Mouse (Mus musculus) heart, postnatal 25 days (tissue): ENCODE measurements at regions not wholly inside any gene's neighbourhood (a gene's known extent, or its start where the extent isn't known, plus 50 kb on each side); places are given as distances from the start of the nearest gene placed in this dataset.
"Not testable (repeated sequence)": the region's sequence is repeated elsewhere in the genome, so short reads cannot be mapped to it uniquely, and the experiment has no call there.

Experiments
- DNase-seq: peaks from one replicate; pipeline ENCODE4 v3.0.0; 2022; ENCODE audit warnings: low spot score
- intact Hi-C: fragments of 180-260 bp; cut with DNase I; formaldehyde crosslinking; loops from one replicate; pipeline ENCODE4 v1.15.1; 2025

DNA sequence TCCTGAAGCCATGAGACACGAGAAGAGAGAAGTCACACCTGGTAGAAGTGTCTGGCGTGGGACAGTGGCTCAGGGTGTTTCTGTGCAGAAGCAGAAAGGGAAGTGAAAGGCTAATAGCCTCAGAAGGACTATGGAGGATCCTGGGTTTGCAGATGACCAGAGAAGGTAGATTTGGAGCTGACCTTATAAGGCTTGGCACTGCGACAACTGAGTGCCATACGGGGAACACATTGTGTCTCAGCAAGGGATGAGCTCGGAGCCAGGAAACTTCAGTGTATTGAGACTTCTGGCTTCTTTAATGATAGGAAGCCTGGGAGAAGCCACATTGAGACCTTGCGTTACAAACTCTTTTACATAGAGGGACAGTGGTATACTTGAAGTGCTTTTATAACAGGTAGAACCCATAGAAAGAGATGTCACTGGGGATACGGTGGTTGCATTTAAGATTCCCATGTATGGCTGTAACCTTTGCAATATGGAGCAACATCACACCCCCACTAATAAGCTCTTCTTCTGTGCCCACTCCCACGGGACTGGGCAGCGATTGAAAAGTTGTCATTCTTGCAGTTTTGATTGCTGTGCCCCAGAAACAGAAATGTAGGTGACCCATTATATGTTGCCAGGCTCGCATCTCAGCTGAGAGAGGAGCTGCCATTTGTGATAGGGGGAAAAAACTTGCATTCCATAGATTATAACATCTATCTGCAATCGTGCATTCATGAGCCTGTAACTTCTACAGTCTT lies 61.8 kb upstream of the Dync1i1 start:
- intact Hi-C loops = no loop called here
- DNase-seq = no peak

DNA sequence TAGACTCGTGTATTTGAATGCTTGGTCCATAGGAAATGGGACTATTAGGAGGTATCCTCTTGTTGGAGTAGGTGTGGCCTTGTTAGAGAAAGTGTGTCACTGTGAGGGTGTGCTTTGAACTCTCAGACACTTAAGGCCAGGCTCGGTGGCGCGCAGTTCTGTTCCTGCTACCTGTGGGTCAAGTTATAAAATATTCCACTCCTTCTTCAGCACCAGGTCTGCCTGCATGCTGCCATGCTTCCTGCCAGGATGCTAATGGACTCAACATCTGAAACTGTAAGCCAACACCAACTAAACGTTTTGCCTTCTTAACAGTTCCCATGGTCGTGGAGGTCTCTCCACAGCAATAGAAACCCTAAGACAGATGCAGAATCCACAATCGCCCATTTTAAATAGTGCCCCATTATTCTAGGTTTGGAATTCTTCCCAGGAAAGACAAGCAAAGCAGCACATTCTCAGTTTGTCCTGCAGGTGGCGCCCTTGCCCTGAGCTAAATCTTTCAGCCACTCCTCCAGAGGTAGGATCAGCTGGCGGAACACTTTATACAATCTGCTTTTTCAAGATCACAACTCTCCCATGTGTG lies 80.2 kb upstream of the Dync1i1 start:
- intact Hi-C loops = loop anchor here (1.0 kb wide), 1 partner anchor 157 kb away; no protein-coding TSS in a partner anchor
- peak; percentile 13 for DNase-seq

DNA sequence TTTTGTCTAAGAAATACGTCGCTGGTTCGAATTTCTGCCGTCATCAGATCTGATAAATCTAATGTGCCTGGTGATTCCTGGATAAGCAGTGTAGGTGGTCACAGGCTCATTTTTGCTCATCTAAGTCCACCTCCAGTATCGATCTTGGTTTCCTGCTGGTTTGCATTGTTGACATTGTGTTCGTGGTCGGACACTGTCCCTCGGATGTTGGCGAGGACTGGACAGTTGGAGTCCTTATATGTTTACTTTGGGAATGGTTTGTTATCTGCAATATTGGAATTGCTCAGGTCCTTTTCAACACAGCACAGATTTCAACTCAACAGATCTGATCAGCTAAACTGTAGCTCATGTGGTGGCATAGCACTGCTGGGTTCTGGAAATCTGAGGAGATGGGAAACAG lies 91.2 kb upstream of the Dync1i1 start:
- DNase-seq = no peak
- intact Hi-C loops = no loop called here

DNA sequence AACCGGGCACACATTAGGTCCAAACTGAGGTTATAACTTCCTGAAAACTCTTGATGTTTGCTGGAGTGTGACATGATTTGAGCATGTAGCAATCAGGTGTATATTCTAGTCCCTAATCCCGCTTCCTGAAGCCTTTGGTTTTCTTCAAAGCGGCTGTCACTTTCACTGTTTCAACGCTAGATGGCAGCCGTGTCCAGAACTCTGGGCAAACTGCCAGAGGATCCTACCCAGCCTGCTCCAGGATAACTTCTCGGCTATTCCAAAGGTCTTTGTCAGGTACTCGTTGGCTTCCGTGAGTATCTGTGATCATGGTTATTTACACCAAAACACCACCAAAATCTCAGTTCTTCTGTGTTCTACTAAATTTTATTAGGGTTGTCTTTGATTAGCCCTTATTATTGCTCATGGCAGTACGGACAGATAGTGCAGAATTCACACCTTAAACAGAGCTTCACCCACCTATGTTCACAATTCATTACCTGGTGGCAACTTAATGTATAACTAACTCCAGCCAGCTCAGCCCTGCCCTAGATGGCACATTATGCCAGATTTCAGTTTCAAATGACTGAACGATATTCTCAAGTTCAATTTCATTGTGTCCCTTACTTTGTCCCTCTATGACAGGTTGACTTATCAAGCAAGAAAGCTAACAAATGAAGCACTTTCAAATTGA lies 92.3 kb upstream of the Dync1i1 start:
- peak; percentile 7 for DNase-seq
- intact Hi-C loops = no loop called here

DNA sequence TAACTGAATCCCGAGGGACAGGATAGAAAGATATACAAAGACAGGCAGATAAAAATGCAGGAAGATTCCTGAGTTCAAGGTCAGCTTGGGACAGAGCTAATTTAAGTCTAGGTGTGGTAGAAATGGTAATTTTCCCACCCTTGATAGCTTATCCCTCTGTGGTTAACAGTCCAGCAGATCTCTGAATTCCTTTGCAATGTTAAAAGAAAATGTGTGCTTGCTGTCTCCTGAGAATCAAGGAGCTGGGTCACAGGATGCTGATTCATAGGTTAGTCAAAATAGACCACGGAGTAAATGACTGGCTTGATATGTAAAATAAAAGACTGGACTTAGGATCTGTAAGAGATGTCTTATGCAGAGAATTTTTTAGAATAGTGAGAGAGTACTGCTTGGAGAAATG lies 101.4 kb upstream of the Dync1i1 start:
- no peak for DNase-seq
- intact Hi-C loops = no loop called here

DNA sequence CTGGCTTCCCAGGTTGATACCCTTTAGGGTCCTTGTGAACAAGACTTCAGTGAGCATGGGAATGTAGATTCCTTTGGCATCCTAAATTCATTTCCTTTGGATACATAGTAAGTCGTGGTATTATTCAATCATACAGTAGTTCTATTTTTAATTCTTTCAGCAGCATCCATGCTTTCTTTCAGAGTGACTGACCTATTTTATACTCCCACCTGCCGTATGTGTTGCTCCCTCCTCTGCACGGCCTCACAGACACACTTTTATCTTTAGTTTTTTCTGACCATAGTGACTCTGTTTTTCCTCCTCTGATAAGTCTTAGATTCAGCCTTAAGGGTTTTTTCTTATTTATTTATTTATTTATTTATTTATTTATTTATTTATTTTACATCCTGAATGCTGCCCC lies 103.9 kb upstream of the Dync1i1 start:
- intact Hi-C loops = no loop called here
- DNase-seq = no peak

DNA sequence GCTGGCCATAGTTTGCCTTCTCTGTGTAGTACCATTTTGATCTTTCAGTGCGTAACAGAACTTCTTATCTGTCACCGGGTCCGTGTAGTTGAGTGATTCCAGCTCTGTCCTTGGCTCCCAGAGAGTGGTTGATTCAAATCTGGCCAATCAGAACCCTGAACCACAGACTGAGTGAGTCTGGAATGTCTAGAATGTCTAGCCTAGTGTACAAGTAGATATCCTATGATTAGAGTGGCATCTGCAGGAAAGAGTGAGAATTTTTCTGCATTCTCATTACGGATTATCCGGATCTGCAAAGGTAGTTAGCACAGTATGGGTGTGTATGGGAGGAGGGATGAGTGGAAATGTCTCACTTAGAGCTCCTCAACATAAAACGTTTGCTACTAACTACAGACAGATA lies 97.9 kb upstream of the Pdk4 start:
- intact Hi-C loops = no loop called here
- no peak for DNase-seq

DNA sequence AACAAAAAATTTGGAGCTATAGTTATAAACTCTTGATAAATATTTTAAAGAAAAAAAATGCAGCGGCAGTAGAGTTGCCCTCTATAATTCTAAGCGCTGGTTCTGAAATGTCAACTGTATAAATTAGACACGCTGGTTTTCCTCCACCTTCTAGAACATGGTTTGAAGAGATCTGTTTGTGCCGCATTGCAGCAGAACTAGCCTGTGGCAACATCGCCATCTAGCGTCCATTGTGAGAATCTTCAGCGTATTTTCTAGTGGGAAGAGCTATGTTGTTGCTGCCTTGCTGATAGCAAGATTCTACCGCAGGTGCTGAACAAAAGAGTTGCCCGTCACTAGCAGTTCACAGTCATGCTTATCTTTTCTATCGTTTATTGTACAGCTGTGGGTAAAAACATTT lies 93.5 kb upstream of the Pdk4 start:
- DNase-seq = peak; percentile 4
- intact Hi-C loops = loop anchor here (1.0 to 10.0 kb wide), 2 partner anchors 95 to 178 kb away; partner anchors contain the start of gene Pdk4

DNA sequence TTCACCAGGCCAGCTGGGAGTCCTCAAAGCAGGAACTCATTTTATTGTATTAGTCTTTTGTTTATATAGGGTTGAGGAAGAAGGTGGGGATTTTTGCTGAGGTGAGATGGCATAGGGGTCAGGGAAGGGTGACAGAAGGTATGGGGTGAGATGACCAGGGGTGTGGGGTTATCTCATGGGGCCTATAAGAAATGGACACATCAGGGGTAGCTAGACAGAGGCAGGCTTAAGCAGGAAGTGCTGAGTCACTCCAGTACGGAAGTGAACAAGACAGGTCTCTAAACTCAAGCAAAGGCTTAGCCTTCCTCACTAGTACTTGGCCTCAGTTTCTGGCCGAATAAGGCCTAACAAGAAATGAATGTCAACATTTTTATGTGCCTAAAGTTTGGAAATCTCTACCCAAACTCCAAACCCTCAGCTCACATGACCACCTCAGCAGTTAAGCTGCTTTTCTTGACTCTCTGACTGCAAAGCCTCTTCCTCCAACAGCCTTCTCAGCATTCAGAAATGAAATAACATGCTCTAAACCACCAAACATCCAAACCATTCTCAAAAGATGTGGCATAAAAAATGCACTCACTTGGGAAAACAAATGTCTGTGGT lies 86.9 kb upstream of the Pdk4 start:
- intact Hi-C loops = loop anchor here (10.0 kb wide), 1 partner anchor 88 kb away; the partner anchor contains the start of gene Pdk4

DNA sequence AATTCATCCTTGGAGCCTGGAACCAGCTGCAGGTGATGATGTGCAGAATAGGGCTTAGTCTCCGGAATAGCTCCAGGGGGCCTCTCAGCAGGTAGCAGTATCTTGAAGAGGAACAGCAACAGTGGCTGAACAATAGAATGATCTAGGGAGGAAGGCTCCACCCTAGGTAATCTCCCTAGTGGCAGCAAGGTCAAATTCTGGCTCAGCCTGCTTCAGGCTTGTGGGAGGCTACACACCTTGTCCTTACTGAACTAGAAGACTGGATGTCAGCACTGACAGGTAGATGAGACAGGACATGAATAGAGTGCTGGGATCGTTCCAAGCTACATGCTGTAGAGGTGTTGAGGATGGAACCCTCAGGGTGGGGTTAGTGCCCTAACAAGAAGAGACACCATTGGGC lies 80.8 kb upstream of the Pdk4 start:
- intact Hi-C loops, DNase-seq: not testable (repeated sequence)

More for the DNA sequence above, 86.9 kb upstream of the Pdk4 start:
- no peak for DNase-seq

DNA sequence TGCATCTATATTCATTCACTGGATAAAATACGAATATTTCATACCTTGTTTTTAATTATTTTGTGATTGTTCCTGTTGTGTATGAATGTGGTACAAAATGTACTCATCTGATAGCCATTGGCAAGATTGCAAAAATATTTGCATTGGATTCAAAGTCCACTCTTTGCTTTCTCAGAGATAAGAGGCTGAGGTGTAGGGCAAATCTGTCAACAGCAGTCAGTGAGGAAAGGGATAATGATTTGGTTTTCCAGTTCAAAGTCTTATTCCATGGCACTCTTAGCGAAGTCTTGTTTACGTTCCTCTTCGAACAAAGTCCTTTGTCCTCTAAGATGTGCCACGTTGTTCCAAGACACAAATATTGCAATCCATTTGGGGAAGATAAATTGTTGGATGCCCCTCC lies 70.5 kb upstream of the Pdk4 start:
- DNase-seq = no peak
- intact Hi-C loops = no loop called here

DNA sequence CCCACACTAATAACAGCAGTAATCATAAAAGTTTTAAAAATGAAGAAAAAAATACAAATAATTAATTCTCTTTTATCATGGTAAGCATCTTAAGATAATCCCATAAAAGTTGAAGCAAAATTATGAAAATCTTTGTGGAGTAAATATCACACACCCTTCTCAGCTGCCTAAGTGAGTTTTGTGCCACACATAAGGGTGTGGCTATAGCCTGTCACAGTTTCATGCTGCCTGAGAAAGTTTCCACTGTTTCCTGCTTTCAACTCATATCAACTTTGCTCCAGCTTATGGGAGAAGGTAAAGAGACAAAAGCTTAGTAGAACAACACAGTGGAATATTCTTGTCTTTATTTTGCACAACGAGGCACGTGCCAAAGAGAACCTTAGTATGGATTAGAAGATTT lies 68.9 kb upstream of the Pdk4 start:
- intact Hi-C loops = no loop called here
- no peak for DNase-seq

DNA sequence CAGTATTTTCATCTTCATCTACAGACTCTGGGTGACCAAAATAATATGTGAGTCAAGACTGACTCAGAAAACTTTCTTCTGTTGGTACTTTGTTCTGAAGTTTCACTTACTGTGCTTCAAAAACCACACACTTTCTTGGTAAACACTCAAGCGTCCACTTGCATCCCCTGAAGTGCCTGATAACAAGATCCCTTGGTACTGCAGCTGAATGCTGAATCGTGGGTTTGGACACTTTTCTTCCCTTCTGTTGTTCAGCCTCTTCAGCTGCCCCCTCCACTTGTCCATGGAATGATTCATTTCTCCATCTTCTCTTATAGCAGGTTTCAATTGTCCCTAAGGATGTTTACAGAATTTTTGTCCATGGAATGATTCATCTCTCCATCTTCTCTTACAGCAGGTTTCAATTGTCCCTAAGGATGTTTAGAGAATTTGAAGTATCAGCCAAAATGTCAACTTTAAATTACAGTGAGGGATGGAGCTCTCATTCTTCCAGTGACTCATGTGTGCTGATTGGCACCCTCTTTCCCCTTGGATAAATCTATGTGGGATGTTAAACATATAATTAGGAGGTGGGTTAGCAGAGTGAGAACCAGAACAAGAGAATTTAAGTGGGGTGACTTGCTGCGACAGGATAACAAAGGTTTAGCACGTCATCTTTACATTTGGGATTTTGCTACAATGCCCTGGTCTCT lies 57.7 kb upstream of the Pdk4 start:
- no peak for DNase-seq
- intact Hi-C loops = no loop called here

DNA sequence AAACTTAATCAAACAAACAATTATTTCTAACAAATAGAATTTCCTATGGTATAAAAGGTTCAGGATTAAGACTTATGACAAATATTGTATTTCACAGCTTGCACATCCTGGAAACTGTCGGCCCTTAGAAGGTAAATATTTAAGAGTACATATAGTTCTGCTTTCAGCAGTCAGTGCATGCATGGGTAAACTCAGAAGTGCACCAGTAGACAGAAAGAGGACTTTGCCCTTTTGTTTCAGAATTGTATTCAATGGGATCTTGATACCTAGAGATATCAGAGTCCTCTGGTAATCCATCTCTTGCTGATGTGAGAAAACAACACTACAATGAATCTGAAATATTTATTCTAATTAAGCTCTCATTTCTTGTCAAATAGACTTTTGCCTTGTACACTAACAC lies 54.0 kb upstream of the Pdk4 start:
- intact Hi-C loops = no loop called here

More for the DNA sequence above, 54.0 kb upstream of the Pdk4 start:
- DNase-seq = no peak
